Mouse (Mus musculus): ENCODE measurements around the gene Plxnb3.
"Not testable (repeated sequence)": the region's sequence is repeated elsewhere in the genome, so short reads cannot be mapped to it uniquely, and the experiment has no call there.

The Plxnb3 gene

DNA sequence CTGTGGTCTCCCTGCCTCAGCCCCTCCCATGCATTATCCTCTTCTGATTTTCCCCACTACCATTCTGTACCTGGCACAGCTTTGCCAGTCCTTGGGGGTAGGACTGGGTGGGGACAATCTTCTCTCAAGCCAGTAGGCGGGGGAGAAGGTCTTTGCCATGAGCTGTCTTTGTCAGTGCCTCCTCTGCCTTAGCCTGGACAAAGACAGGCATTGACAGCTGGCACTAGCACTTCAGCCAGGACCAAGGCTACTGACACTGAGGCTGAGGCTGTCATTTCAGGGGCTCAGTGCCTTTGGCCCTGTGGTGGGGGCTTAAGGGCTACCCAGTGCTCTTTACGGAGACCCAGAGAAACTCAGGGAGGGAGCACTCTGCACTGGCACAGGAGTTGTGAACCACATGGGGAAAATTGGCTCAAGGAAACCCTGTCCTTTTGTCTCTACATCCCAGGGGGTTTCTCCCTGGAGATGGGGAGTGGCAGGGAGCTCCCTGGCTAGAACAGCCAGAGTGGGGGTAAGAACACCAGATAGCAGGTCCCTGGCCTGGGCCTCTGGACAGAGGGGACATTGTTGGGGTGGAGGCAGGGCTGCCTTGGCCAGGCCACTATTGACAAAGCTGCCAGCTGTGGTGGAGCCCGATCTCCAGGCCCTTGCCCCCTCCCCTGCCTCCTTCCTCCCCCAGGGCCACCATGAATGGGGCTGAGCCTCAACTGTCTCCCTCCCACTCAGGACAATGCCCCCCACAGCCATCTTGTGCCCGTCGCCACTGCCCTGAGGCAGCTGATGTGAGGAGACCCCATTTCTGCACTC, at the start of gene Plxnb3:
Gene Plxnb3 (plus strand): TSS at position 757 of the 807 bp plus-strand sequence.
- DNase-seq (ENCODE audit: low spot score) = no peak

DNA sequence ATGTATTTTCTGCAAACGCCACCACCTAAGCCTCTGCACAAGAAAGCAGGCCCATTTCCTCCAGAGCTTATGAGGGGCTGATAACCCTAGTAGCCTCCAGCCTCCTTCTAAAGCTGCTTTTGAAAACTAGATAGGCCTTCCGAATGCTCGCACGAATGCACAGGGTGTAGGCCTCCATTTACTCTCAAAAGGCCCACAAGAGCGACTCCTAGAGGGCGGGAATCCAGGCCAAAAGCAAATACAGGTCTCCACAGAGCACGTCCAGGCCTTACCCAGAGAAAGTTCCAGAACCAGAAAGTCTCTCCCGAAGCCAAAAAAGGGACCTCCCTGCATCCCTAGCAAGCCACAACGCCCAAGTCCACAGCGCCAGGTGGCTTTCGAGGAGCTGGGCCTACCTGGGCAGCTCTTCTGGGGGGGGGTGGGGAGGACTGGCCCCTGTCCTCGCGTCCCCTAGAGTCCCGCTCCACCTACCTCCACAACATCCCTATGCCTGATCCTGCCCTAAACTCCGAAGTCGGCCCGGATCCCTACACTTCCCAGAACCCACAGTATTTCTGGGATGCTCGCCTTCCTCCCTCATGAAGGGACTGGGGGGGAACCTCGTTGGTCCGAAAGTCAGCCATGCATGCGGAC, 41.3 kb upstream of the Plxnb3 start:
- no peak for DNase-seq (ENCODE audit: low spot score)

DNA sequence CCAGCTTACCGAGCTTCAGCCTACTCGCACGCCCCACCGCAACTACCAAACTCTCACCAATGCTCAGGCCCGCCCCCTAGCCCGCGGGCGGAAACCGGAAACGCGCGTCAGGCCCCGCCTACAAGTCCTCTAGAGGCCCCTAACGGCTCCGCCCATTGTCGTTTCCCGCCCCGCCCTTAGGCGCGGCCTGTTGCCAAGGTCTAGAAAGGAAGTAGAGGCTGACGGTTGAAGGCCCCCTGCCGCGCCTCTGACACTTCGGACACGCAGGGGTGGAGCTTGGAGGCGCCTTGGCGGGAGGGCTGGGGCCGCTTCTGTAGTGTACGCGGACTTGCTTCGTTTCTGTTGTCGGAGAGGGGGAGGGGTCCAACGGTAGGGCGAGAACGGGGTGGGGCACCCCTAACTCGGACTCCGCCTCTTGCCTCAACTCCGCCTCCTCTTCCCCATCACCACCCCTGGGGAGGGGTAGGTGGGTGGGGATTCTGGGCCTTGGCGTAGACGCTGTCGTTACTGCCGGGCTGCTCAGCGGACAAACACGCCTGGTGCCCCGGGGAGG, 40.7 kb upstream of the Plxnb3 start, which contains the start of the genes Bcap31 and Abcd1:
Gene Bcap31 (minus strand): TSS at position 67 of the 553 bp plus-strand sequence.
Gene Abcd1 (plus strand): TSS at position 489 of the 553 bp plus-strand sequence.
- peak; percentile 65 for DNase-seq (ENCODE audit: low spot score)

DNA sequence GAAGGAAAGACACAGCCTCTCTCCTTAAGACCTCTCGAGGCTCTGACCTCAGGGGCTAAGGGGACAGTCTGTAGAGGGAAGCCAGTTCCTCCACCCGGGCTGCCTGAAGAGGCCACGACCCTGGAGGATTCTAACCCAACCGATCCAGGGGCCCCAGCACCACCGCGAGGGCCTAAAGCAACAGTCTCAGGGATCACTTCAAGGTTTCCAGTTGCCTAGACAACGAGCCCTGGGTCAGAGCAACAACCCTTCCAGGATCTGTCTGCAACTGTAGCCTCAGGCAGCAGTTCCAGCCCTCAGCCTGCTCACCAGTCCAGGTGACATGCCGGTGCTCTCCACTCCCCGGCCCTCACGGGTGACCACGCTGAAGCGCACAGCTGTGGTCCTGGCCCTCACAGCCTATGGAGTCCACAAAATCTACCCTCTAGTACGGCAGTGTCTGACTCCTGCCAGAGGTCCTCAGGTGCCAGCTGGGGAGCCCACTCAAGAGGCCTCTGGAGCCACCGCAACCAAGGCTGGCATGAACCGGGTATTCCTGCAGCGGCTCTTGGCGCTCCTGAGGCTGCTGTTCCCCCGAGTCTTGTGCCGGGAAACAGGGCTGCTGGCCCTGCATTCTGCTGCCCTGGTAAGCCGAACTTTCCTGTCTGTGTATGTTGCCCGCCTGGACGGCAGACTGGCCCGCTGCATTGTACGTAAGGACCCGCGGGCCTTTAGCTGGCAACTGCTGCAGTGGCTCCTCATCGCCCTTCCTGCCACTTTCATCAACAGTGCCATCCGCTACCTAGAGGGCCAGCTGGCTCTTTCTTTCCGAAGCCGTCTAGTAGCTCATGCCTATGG, 40.0 kb upstream of the Plxnb3 start:
- no peak for DNase-seq (ENCODE audit: low spot score)

DNA sequence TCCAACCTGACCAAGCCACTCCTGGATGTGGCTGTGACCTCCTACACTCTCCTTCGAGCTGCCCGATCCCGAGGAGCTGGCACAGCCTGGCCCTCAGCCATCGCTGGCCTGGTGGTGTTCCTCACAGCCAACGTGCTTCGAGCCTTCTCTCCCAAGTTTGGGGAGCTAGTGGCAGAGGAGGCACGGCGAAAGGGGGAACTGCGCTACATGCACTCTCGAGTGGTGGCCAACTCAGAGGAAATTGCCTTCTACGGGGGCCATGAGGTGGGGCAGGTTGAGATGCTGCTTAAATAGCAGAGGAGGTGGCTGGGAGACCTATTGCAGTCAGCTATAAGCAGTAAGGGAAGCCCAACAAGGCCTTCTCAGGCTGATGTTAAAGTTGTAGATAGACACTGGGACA, 39.2 kb upstream of the Plxnb3 start:
- no peak for DNase-seq (ENCODE audit: low spot score)

DNA sequence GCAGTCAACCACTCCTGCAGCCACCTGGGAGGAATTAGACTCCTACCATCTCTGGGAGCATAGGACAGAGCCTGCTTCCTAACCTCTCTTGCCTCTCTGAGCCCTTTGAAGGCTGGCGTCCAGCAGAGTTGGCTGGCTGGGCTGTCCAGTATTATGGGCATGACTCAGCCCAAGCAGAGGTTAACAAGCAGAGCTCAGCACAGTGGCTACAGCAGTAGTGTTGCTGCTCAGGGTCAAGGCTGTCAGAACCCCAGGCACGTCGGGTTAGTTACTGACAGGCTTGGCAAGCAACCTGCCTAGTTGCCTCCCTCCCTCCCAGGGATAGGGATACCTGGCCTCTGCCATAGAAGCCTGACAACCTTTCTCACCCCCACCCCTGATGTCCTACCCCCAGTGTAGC, 38.6 kb upstream of the Plxnb3 start:
- DNase-seq (ENCODE audit: low spot score) = no peak

DNA sequence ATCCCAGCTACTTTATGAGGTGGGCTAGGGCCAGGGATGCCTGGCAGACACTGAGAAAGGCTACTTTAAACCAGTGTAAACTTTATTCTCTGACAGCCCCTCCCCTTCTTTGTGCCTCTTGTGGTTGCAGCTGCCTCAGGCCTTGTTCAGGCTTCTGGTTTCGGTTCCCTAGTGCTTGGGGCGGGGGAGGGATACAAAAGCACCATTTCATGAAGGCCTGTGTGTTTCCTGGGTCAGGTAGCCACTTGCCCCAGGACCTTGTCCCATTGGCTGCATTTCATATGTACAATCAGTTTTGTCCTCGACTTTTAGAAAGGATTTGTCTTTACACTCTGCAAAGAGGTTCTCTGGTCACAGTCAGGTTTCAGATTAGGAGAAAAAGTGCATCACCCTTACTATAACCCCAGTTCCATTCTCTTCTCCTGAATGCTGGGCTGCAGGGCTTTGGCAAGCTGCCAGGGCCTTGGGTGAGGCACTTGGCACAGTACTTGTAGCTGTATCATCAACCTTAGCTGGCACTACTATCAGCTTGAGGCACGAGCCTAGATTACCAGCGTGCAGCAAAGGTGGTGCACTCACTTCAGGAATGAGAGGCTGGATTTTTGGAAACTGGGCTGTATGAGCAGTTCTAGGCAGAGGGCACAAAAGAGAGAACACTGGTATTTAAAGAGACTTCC, 38.1 kb upstream of the Plxnb3 start:
- no peak for DNase-seq (ENCODE audit: low spot score)

DNA sequence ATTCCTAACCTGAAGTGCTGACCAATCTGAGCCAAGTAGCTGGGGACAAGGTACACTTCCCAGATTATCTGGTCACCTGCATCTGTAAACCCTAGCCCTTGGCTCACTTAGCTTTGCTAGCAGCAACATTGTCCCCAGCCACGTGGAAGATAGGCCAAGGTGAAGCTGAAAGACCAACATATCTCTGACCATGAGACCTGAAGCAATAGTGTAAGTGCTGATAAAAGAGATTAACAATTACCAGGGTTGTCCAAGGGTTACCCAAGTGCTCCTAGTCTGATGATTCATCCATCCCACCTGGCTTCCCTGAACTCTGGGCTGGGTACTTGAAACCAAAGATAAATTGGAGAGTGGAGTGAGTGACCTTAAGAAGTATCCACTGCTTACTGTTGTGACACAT, 26.0 kb upstream of the Plxnb3 start:
- no peak for DNase-seq (ENCODE audit: low spot score)

DNA sequence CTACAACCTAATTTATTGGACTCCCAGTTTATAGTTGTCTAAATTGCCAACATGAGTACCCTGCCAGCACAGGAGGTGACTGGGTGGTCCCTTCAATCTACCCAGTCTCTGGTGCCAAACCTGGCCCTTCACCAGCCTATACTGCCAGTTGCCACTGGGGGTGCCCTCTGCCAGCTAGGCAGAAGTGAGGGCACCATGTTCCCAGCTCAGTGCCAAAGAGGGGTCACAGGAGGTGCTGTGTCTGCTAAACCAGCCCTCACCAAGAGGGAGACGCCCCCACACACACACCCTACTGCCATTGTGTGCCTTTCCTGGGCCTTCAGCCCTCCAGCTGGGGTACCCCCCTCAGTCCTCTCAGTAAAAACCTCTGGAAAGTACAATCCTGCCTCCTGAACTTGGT, 18.7 kb upstream of the Plxnb3 start:
- DNase-seq (ENCODE audit: low spot score) = no peak

DNA sequence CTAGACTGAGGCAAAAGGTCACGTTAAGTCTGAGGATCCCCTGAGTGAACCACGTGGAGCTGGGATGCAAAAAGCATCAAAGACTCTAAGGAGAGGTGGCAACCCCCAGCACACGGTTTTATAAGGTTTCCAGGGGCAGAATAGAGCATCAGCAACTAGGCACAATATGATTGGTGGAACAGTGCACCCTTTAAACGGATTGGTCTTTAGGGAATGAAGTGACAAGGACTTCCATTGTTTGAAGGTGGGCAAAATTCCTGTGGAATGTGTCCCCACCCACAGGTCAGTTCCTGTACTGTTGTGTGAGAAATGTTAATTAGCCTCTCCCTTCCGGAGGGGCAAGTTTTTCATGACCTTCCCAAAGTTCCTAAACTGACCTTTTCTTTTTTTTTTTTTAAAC, 17.7 kb upstream of the Plxnb3 start:
- DNase-seq (ENCODE audit: low spot score) = no peak

DNA sequence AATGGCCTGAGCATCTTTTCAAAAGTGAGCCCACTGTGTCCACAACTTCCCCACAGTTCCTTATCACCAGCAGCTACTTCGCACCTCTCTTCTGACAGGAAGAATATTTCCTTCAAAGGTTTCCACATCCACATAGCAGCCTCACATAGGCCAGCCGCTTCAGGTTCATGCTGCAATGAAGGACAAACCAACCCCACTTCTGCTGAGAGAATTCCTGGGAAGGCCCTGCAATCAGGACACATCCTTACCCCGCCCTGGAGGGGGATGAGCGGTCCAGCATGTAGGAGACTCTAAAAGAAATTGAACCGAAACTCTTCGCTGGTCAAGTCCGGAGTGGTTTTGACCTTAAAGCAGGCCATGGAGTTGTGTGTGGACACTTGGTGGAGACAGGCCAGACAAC, 17.0 kb upstream of the Plxnb3 start:
- DNase-seq (ENCODE audit: low spot score) = not testable (repeated sequence)

DNA sequence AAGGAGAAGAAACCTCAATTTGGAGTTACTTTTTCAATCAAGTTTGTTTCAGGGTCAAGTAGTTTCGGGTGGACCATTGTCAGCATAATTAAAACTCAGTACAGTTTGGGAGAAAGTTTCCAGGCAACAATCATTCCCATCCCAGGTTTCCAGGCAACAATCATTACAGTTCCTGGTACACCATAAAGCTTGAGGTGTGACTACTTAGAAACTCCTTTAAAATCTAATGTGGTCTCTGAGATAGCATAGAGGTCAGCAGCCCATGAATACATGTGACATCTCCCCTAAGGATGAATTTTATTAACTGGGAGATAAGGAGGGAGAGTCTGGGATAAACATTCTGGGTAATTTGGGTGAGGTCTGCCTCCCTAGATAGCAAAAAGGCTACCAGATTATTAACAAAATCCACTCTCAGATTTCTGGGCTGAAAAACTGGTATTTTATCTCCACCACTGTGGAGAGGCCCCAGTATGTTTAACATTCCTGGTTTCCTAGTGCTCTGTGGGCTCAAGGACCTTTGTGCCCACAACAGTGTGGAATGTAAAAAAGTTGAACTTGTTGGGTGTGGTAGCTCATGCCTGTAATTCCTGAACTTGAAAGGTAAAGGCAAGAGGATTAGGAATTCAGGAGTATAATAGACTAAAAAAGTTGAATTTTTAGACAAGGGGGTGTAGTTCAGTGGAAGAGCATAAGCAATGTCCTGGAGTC, 12.0 kb upstream of the Plxnb3 start:
- DNase-seq (ENCODE audit: low spot score) = no peak

DNA sequence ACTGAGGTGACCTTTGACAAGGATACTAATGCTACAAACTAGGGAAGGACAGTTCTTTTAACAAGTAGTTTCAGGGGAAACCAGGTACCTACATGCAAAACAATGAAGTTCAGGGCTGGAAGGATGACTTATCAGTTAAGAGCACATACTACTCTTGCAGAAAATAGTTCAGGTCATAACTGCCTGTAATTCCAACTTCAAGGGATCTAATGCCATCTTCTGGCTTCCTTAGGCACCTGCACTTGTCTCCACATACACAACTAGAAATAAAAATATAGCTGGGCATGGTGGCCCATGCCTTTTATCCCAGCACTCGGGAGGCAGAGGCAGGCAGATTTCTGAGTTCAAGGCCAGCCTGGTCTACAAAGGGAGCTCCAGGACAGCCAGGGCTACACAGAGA, 7.9 kb upstream of the Plxnb3 start:
- no peak for DNase-seq (ENCODE audit: low spot score)

DNA sequence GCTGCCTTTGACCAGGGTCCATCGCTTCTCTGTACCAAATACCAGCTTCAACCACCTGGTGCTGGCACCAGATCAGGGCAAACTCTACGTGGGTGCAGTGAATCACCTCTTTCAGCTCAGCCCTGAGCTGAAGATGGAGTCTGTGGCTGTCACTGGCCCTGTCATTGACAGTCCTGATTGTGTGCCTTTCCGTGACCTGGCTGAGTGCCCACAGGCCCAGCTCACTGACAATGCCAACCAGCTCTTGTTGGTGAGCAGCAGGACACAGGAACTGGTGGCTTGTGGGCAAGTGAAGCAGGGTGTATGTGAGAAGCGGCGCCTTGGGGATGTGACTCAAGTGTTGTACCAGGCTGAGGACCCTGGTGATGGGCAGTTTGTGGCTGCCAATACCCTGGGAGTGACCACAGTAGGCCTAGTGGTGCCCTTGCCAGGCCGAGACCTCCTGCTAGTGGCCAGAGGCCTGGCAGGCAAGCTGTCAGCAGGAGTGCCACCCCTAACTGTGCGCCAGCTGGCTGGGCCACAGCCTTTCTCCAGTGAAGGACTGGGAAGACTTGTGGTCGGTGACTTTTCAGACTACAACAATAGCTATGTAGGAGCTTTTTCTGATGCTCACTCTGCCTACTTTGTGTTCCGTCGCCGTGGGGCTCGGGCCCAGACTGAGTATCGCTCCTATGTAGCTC, 1.9 kb downstream of the Plxnb3 start:
- DNase-seq (ENCODE audit: low spot score) = no peak

DNA sequence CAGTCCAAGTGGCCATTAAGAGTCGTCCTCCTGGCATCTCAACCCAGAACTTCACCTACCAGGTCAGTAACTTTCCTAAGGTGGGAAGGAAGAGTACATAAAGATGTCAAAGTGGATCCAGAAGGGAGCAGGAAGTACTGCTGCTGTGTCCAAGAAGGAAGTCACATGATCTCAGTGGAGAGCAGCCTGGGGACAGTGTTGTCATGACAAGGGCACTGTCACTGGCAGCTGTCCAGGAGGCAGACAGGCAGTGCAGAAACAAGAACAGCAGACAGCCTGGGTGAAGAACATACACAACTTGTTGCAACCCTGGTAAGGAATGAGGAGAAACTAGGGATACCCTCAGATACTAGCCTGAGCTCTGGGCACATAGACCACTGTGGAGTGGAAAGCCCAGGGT, 8.4 kb downstream of the Plxnb3 start:
- no peak for DNase-seq (ENCODE audit: low spot score)

DNA sequence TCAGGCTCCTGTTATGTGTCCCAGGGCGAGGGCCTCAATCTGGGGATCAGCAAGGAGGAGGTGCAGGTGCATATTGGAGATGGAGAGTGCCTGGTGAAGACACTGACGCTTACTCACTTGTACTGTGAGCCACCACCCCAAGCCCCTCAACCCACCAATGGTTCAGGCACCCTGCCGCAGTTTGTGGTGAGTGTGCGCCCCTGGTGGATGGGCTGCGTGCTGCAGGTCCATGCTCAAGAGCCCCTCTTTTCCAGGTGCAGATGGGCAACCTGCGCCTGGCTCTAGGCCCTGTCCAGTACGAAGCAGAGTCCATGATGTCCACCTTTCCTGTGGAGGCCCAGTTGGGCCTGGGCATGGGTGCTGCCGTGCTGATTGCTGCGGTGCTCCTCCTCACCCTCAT, 10.4 kb downstream of the Plxnb3 start:
- DNase-seq (ENCODE audit: low spot score) = no peak

DNA sequence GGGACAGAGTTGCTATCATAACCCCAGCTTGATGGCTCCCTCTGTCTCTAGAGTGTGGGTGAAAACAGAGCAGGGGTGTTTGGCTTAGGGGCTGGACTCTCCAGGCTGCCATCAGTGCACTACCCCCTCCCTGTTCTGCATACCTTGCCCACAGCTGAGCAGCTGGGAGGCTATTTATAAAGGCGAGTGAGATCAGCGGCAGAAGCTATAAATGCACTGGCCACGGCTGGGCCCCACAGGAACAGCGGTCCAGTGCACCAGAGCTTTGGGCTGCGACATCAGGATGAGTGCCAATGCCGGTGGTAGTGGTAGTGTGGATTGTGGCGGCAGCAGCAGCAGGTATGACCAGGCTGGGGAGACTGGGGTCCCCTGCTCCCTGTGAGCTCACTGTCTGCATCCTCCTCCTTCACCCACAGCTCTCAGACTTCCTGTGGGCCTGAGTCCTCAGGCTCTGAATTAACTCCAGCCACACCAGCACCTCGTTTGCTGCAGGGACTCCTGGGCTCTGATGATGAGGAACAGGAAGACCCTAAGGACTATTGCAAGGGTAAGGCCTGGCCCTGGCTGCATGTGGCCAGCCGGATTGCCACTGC, 17.4 kb downstream of the Plxnb3 start, which contains the start of gene Srpk3:
Gene Srpk3 (plus strand): TSS at position 238 of the 593 bp plus-strand sequence.
- DNase-seq (ENCODE audit: low spot score) = no peak

DNA sequence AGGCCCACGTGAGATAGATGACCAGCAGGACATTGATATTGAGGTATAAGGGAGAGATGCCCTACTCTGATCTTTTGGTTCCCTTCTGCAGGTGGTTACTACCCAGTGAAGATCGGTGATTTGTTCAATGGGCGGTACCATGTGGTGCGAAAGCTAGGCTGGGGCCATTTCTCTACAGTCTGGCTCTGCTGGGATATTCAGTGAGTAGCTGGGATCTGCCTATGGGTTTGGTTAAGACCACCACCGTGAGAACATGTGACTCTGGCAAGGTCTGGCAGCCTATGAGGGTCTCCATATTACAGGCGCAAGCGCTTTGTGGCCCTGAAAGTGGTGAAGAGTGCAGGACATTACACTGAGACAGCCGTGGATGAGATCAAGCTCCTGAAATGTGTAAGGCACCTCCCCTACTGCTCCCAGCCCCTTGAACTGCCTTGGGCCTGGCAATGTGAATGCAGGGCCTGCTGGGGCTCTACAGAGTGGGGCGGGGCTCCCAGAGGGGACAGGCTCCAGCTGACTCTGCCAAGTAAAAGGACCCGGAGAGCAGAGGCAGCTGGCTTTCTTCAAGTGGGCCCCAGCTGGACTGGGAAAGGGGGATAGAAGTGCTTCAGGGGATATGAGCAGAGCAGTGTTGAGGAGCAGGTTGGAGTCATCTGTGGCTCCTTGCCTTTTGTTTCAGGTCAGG, 18.1 kb downstream of the Plxnb3 start:
- DNase-seq (ENCODE audit: low spot score) = no peak

DNA sequence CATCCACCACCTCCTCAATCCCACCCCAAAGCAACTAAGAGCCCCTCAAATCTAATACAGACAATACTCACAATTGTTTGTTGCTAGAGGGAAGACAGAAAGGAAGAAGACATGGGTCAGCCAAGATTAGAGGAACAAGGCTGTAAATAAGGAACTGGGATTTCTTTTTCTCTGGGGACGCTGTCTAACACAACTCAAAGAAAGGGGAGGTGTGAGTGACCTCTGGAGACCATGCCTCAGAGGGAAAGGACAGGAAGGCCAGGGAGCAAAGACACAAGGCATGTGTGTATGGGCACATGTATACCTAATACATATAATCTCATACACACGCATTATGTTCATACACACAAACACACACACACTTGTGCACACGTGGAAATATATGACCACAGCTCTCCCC, 25.3 kb downstream of the Plxnb3 start:
- DNase-seq (ENCODE audit: low spot score) = no peak
